In the genomic region with DNA sequence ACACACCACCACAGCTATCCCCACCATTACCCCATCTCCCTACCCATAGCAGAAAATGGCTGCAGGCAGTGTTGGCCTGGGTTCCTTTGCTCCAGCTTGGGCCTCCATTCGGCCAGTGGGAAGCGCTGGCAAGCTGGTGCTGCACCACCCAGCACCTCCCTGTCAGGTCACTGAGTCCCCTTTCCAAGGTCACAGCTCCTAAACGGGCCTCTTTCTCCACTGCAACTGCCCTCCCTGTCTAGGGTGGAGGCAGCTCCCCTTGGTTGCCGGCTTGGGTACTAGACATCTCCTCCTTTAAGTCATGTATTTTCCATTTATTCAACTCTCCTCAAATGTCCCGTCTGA, we compare ENCODE assay signal across 8 mouse cellular contexts. TPM values are rescaled to one million over a fixed set of nuclear protein-coding genes. Genes with fewer than 3 reads are reported as not detected.
DNase-seq lines count a peak whose midpoint lies in the region; ATAC-seq lines count a peak whose summit lies in the region.

No protein-coding gene starts in this region.

- H3K9me3 ChIP-seq in lung, embryonic 16.5 days (ENCODE audit: control insufficient read depth, low read length): no peaks in the 10 kb centered on the region; the same call in 1 of the 2 replicates
- no peaks in the 10 kb centered on the region for H3K9me3 ChIP-seq in forebrain, embryonic 15.5 days
- no peaks in the 10 kb centered on the region for H3K9me3 ChIP-seq in limb, embryonic 10.5 days (replicated peaks)
- no peaks in the 10 kb centered on the region for H3K9me3 ChIP-seq in neural tube, embryonic 11.5 days (ENCODE audit: control insufficient read depth, low read length)

- H3K4me1 ChIP-seq in lung, embryonic 16.5 days (replicated peaks; ENCODE audit: control insufficient read depth, insufficient read depth, low read length): peaks cover 35% of the 10 kb centered on the region
- peaks cover 45% of the 10 kb centered on the region for H3K4me1 ChIP-seq in forebrain, embryonic 15.5 days
- peaks cover 75% of the 10 kb centered on the region for H3K4me1 ChIP-seq in limb, embryonic 10.5 days
- peaks cover 36% of the 10 kb centered on the region for H3K4me1 ChIP-seq in neural tube, embryonic 11.5 days (ENCODE audit: control insufficient read depth, insufficient read depth, low read length)

- intact Hi-C loops in left cerebral cortex, postnatal 14 days (cut with DNase I): loop anchor here (2.0 kb wide), 1 partner anchor 64 kb away; no protein-coding TSS in a partner anchor

- no peak for DNase-seq in lung, adult 18-20 months
- DNase-seq in limb, embryonic 10.5 days (ENCODE audit: low spot score): no peak
- no peak for DNase-seq in neural tube, embryonic 11.5 days (ENCODE audit: low spot score)
- no peak for DNase-seq in T-cell, adult 2 months (ENCODE audit: low spot score)
- DNase-seq in right cerebral cortex, postnatal 25 days: no peak
- DNase-seq in left cerebral cortex, postnatal 14 days (ENCODE audit: low spot score in 2 of 2): no peak

- H3K4me3 ChIP-seq in lung, embryonic 16.5 days (ENCODE audit: low read length): peak overlapping the region; percentile 59; the same call in 1 of the 2 replicates
- peak overlapping the region; percentile 55; the same call in 1 of the 2 replicates for H3K4me3 ChIP-seq in forebrain, embryonic 15.5 days
- H3K4me3 ChIP-seq in limb, embryonic 10.5 days: peak overlapping the region; percentile 65
- H3K4me3 ChIP-seq in neural tube, embryonic 11.5 days (ENCODE audit: low read depth, low read length): no peak overlapping the region; the same call in 1 of the 2 replicates

- peak overlapping the region; percentile 89 for H3K4me2 ChIP-seq in lung, embryonic 16.5 days (ENCODE audit: low read depth, low read length)
- peak overlapping the region; percentile 81 for H3K4me2 ChIP-seq in forebrain, embryonic 15.5 days (replicated peaks)
- H3K4me2 ChIP-seq in neural tube, embryonic 11.5 days (ENCODE audit: low read depth): peak overlapping the region; percentile 75

- ATAC-seq in lung, embryonic 16.5 days (ENCODE audit: low read depth): no peak
- ATAC-seq in forebrain, embryonic 15.5 days (replicated peaks): no peak
- ATAC-seq in neural tube, embryonic 11.5 days (ENCODE audit: insufficient read depth, low FRiP score, low TSS enrichment): 0 out of 2 replicates have a peak, but pooled peaks have one; percentile 1

- no peaks in the 10 kb centered on the region for H3K36me3 ChIP-seq in lung, embryonic 16.5 days (ENCODE audit: control insufficient read depth, insufficient read depth, low read length)
- H3K36me3 ChIP-seq in forebrain, embryonic 15.5 days: no peaks in the 10 kb centered on the region
- H3K36me3 ChIP-seq in limb, embryonic 10.5 days: no peaks in the 10 kb centered on the region
- H3K36me3 ChIP-seq in neural tube, embryonic 11.5 days (ENCODE audit: control insufficient read depth, insufficient read depth, low read length): no peaks in the 10 kb centered on the region

- H3K9ac ChIP-seq in lung, embryonic 16.5 days (ENCODE audit: low read length): peak overlapping the region; percentile 68; the same call in 1 of the 2 replicates
- peak overlapping the region; percentile 77; the same call in 1 of the 2 replicates for H3K9ac ChIP-seq in forebrain, embryonic 15.5 days (replicated peaks)
- peak overlapping the region; percentile 71; the same call in 1 of the 2 replicates for H3K9ac ChIP-seq in neural tube, embryonic 11.5 days (ENCODE audit: low read length)

- no peak overlapping the region for H3K27ac ChIP-seq in lung, embryonic 16.5 days (ENCODE audit: low read length)
- peak overlapping the region; percentile 95 for H3K27ac ChIP-seq in forebrain, embryonic 15.5 days (replicated peaks)
- peak overlapping the region; percentile 98 for H3K27ac ChIP-seq in limb, embryonic 10.5 days
- H3K27ac ChIP-seq in neural tube, embryonic 11.5 days (ENCODE audit: low read depth, low read length): peak overlapping the region; percentile 80

- 35% methylated on average over 5 of the region's 5 CpGs for WGBS in lung, embryonic 16.5 days
- 55% methylated on average over 5 of the region's 5 CpGs for WGBS in forebrain, embryonic 15.5 days
- WGBS in limb, embryonic 10.5 days: 41% methylated on average over 5 of the region's 5 CpGs
- WGBS in neural tube, embryonic 11.5 days: 32% methylated on average over 5 of the region's 5 CpGs

- no peaks in the 10 kb centered on the region; the same call in 1 of the 2 replicates for H3K27me3 ChIP-seq in lung, embryonic 16.5 days (ENCODE audit: control insufficient read depth, insufficient read depth, low read depth, low read length)
- peaks cover 5% of the 10 kb centered on the region; the same call in 1 of the 2 replicates for H3K27me3 ChIP-seq in forebrain, embryonic 15.5 days
- peaks cover 7% of the 10 kb centered on the region; the same call in 1 of the 2 replicates for H3K27me3 ChIP-seq in limb, embryonic 10.5 days (ENCODE audit: low read depth, poor library complexity, severe bottlenecking)
- peaks cover 11% of the 10 kb centered on the region; the same call in 1 of the 2 replicates for H3K27me3 ChIP-seq in neural tube, embryonic 11.5 days (ENCODE audit: control insufficient read depth, insufficient read depth, low read length)

RNA-seq across cellular contexts. Expression of gene Actg1, which starts 44.0 kb away (rescaled TPM):
- 2,589 and 2,717 TPM in 2 replicates for polyA plus RNA-seq in lung, embryonic 16.5 days (2015; fragmentation: Nextera tagmentation; extraction: Ambion mirVana)
- 3,835 and 3,917 TPM in 2 replicates for polyA plus RNA-seq in forebrain, embryonic 15.5 days (2015; fragmentation: Nextera tagmentation; extraction: Ambion mirVana)
- polyA plus RNA-seq in limb, embryonic 10.5 days (2016; fragmentation: Nextera tagmentation; extraction: Ambion mirVana): 3,099 and 3,197 TPM in 2 replicates
- polyA plus RNA-seq in neural tube, embryonic 11.5 days (2014; fragmentation: Nextera tagmentation; extraction: Ambion mirVana): 3,675 and 3,804 TPM in 2 replicates
- 1,000 to 10,000 TPM; 1,748 to 1,778 TPM for total RNA-seq in left cerebral cortex, postnatal 14 days (2021)

RNA-seq across cellular contexts. Expression of gene Fscn2, which starts 57.0 kb away (rescaled TPM):
- polyA plus RNA-seq in lung, embryonic 16.5 days (2015; fragmentation: Nextera tagmentation; extraction: Ambion mirVana): 0.64 and 0.83 TPM in 2 replicates
- polyA plus RNA-seq in forebrain, embryonic 15.5 days (2015; fragmentation: Nextera tagmentation; extraction: Ambion mirVana): 0.97 and 1.3 TPM in 2 replicates
- polyA plus RNA-seq in limb, embryonic 10.5 days (2016; fragmentation: Nextera tagmentation; extraction: Ambion mirVana): 0.35 and 0.74 TPM in 2 replicates
- 0.42 and 0.81 TPM in 2 replicates for polyA plus RNA-seq in neural tube, embryonic 11.5 days (2014; fragmentation: Nextera tagmentation; extraction: Ambion mirVana)
- under 1 TPM in 1 of 2 experiments, not detected in 1; 0.80 TPM for total RNA-seq in left cerebral cortex, postnatal 14 days (2021)
